Mouse (Mus musculus) heart, postnatal 14 days (tissue): ENCODE results near the gene Fgfr1op2. TPM values are rescaled to one million over a fixed set of nuclear protein-coding genes. Genes with fewer than 3 reads are reported as not detected.
"Not testable (repeated sequence)": the region's sequence is repeated elsewhere in the genome, so short reads cannot be mapped to it uniquely, and the experiment has no call there.

Experiments used
- DNase-seq, 2 experiments: peaks; one replicate each; pipeline ENCODE4 v3.0.0; 2021 to 2022
- intact Hi-C: fragments of 180-260 bp; cut with DNase I; formaldehyde crosslinking; loops from one replicate; pipeline ENCODE4 v1.15.1; 2025
- long read RNA-seq, 2 experiments: library from polyadenylated mRNA; stranded (forward); transcript quantifications; one replicate each; pipeline ENCODE4 v2.0.0; 2021
- total RNA-seq, 2 experiments: library from RNA; stranded (reverse); gene quantifications; 2 replicates each; pipeline ENCODE4 v1.2.3; 2021

Fgfr1op2 gene
- 10 to 100 TPM; 56.4 to 61.4 TPM for total RNA-seq
- long read RNA-seq, experiment 1, transcript Fgfr1op2-203 (6 exons, 2,766 nt): major isoform, 69 of 151 reads
- long read RNA-seq, experiment 1, transcript Fgfr1op2-204 (7 exons, 2,880 nt): minor isoform, 51 of 151 reads
- long read RNA-seq, experiment 1, transcript Fgfr1op2-202 (5 exons, 918 nt): minor isoform, 23 of 151 reads
- long read RNA-seq, experiment 1, partial matches to known transcripts: 2 of 151 reads
- long read RNA-seq, experiment 1, other reads (novel, unspliced or antisense): 6 of 151 reads
- long read RNA-seq, experiment 2, transcript Fgfr1op2-204 (7 exons, 2,880 nt): minor isoform, 58 of 132 reads
- long read RNA-seq, experiment 2, transcript Fgfr1op2-202 (5 exons, 918 nt): minor isoform, 8 of 132 reads
- long read RNA-seq, experiment 2, transcript Fgfr1op2-203 (6 exons, 2,766 nt): major isoform, 59 of 132 reads
- long read RNA-seq, experiment 2, partial matches to known transcripts: 0 of 132 reads
- long read RNA-seq, experiment 2, other reads (novel, unspliced or antisense): 7 of 132 reads

DNA sequence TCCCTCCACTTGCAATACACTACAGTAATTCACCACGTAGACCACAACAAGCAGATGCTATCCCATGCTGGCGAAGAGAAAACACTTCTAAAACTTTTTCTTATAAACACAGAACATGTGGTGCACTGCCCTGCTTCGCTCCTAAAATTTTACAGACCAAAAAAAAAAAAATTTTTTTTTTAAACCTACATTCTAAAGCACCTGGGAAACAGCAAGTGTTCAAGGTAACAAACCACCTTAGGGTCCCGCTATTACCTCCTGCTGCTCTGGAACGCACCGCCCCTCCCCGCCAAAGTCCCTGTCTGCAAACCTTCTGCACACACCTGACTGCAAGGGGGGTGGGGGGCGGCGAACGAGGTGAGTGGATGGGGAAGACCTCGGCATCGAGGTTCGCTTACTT lies at the start of gene Fgfr1op2:
Gene Fgfr1op2, plus strand, starts transcription at position 301 of the 400 bp plus-strand sequence.
- DNase-seq: no peak
- intact Hi-C loops: loop anchor here (2.0 kb wide), 1 partner anchor 74 kb away; the partner anchor contains the start of gene Itpr2

DNA sequence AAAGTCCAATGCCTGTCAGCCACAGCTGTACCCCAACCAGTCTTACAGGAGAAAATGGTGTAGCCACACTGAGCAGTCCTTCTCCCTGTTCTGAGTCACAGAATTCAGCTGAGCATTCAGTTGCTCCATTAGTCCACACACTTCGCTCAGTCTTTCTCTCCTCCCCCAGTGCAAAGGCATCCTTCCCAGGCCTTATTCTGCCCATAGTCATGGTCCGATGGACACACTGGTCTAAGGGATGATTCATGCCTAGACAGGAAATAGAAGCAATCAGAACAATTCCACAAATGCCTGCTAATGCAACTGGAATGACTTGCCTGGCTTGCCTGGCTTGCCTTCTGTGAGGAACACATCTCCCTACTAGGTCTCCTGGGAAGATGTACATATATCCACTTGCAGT lies 49.5 kb upstream of the Fgfr1op2 start:
- intact Hi-C loops: no loop called here
- no peak for DNase-seq

DNA sequence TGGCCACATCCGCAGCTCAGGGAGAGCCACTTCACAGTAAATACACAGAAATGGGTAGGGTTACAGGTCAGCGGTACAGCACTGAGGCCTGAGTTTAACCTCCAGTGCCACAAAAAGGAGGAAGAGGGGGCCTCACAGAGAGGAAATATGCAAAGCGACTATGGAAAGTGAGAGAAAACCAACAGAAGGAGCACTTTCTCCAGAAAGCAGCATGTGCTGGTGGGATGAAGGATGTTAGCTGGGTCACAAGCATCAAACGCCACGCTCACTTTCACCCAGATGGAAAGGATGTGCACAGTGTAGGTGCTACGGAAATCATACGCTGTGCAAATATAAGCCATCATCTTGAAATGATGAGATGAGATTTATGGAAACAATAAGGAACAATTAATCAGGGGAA lies 46.6 kb upstream of the Fgfr1op2 start:
- no peak for DNase-seq
- intact Hi-C loops: no loop called here

DNA sequence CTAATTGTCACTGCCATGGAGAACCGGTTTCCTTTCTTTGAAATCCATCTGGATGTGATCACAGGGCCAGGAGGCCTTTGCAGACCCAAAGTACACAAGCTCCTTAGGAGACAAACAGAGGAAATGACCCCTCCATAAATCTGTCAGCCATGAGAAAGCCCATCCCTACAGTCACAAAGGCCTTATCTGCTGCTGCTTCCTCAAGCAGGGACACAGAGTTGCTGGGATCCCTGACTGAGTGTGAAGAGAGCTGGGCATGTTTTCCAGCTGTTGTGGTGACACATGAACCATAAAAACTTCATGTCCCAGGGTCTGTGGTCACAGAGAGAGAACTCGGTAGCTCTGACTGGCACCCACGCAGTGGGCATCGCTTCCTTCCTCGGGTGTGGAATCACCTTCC lies 46.2 kb upstream of the Fgfr1op2 start:
- peak in 1 of 2 experiments; percentile 19 for DNase-seq
- intact Hi-C loops: no loop called here

DNA sequence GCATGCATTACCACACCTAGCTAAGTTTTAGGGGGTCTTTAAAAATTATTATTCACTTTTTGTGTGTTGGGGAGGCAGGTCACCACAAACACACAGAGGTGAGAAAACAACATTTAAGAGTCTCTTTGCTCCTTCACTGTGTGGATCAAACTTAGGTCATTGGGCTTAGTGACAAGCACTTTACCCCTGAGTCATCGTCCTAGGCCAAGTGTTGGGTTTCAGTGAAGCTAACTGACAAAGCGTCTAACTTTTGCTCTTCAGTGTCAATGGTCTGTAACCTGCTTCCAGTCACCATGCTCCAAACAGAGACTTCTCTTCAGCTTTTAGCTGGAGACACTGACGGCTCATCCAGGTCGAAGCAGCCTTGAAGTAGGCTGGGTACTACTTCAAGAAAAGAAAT lies 43.9 kb upstream of the Fgfr1op2 start:
- intact Hi-C loops: no loop called here

DNA sequence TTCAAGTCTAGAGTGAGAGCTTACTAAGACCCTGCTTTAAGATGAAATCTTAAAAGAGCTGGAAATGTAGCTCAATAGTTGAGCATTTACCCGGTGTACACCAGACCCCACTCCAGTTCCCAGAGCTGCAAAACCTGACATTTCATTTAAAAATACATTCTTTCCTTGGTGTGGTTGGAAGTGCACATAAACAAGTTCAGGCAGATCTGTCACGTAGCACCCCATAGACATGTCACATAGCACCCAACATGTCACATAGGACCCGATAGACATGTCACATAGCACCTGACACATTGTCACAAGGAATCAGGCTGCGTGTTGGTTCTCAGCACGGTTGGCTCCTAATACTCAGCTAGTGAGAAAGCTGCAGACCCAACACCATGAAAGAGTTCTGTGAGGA lies 41.5 kb upstream of the Fgfr1op2 start:
- no peak for DNase-seq
- intact Hi-C loops: no loop called here

More for the DNA sequence above, 43.9 kb upstream of the Fgfr1op2 start:
- no peak for DNase-seq

DNA sequence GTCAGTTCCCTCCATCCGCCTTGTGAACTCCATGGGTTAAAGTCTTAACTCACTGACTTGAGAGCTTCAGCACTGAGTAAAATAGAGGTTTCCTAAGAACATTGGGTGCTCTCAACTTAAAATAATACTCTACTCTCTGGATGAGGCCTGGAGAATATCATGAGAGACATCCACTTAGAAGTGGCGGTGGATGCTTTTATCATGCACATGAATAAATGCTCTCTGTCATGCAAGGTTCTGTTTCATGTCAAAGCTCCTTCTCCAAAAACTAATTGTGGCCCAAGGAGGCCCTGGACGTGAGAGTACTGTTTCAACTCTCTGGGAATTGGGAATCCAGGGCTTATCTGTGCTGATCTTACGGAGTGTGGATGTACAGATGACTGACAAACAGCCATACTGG lies 39.9 kb upstream of the Fgfr1op2 start:
- intact Hi-C loops: no loop called here
- no peak for DNase-seq

DNA sequence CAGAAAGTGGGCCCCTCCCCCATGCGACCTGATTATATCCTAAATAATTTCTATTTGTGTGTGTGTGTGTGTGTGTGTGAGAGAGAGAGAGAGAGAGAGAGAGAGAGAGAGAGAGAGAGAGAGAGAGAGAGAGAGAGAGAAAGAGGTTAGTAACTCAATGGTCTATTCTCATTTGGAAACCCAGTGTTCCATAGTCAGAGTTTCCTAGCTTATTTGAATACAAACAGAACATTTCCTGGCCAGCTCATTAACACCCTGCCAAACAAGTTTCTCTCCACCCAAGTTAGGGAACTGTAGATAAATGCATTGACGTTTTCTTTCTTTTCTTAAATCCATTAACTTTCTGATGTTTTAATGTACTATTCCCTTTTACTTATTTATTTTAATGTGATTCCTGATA lies 38.9 kb upstream of the Fgfr1op2 start:
- no peak for DNase-seq
- intact Hi-C loops: no loop called here

DNA sequence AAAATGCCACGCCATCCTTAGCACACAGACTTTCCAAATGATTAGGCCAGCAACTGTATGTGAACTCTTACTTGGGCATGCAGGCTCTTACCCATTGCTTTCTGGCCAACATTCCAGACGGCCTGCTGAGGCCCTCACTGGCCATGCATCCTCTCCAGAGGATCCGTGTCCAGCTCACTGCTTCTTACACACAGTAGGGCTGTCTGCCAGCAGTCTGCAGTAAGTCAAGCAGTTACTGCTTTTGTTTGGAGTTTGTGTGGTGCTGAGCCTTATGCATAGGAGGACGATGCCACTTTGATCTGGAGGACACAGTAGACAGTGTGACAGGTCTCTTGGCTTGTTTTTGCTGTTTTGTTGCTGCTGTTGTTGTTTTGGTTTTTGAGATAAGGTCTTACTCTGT lies 38.3 kb upstream of the Fgfr1op2 start:
- peak; percentile 14 to 32 for DNase-seq
- intact Hi-C loops: no loop called here

DNA sequence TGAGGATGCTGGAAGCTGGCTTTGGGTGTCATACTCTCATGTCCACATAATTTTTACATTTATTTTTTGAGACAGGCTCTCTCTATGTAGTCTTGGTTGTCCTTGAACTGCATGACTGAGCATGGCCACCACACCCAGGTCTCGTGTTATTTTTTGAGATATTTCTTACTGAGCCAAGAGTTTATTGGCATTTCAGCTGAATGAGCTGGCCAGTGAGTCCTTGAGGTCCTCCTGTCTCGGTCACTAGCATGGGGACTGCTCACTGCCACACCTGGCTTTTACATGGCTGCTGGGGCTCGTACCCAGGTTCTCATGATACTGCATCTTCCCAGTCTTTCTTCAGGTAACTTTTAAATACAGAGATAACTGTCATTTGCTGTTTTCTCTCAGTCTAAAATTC lies 36.6 kb upstream of the Fgfr1op2 start:
- no peak for DNase-seq
- intact Hi-C loops: no loop called here

DNA sequence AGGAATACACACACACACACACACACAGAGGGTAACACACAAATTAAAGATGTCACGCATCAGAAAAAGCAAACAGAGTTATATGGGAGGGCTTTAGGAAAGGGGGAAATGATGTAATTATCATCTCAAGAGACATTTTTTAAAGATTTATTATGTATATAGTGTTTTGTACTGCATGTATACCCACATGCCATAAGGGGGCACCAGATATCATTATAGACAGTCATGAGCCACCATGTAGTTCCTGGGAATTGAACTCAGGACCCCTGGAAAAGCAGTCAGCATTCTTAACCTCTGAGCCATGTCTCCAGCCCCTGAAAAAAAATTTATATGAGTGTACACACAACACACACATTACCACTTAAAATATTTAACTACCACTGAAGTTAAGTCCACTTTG lies 32.4 kb upstream of the Fgfr1op2 start:
- intact Hi-C loops: no loop called here

DNA sequence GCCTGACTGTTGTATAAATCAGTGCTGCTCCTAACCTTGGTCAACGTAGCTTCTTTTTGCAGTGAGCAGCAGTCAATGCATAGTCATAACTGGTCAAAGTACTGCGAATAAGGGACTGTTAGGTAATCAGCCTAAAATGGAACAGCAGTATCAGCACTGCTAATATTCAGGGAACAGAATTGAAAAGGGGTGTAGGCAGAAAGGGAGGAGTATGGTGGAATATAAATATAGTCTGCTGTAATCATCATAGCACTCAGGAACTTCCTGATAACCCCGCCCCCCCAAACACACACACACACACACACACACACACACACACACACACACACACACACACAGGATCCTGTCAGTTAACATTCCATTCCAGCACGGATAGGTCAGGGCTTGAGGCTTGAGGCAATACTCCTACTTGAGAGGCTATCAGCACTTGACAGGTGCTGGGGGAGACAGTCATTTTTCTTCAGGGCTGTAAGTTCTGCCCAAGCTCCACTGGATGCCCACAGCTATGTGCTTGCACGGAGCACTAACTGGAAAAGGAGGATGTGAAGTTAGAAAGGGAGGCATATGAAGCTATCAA lies 31.6 kb upstream of the Fgfr1op2 start:
- intact Hi-C loops: no loop called here
- peak in 1 of 2 experiments; percentile 25 for DNase-seq

More for the DNA sequence above, 32.4 kb upstream of the Fgfr1op2 start:
- DNase-seq: no peak

DNA sequence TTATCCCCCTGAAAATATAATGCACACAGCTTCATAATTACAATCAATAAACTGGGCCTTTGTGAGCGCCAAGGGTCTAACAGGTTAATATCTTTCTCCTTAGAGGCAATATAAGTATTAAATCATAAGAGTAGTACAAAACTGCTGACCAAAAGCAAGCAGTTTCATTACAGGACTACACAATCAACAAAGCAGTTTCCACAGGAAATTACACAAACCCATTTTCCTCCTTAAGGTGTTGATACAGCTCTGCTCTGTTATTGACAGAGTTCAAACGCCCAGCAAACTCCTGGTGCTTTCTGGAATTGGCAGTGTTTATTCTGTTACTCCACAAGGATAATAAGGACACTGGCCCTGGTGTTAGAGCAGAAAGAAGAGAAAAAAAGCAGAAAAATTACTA lies 26.6 kb upstream of the Fgfr1op2 start:
- intact Hi-C loops: loop anchor here (5.0 kb wide), 1 partner anchor 138 kb away; no protein-coding TSS in a partner anchor
- no peak for DNase-seq

DNA sequence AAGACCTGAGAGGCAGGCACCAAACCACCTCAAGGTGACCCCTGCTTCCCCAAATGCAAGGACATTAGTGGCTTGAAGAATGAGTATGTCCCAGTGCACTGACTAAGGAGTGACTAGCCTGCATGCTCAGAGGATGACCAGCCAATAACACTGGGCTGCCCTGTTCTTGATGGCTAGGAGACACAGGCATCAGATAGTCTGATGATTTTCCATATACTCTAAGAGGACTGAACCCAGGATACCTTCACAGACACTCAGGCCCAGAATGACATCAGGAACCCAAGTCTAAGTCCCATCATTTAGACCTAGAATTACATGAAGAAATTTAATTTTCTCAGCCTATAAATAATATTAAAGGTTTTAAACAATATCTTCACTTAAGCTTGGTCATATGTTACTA lies 25.7 kb upstream of the Fgfr1op2 start:
- intact Hi-C loops: loop anchor here (5.0 kb wide), 1 partner anchor 139 kb away; no protein-coding TSS in a partner anchor
- DNase-seq: no peak

DNA sequence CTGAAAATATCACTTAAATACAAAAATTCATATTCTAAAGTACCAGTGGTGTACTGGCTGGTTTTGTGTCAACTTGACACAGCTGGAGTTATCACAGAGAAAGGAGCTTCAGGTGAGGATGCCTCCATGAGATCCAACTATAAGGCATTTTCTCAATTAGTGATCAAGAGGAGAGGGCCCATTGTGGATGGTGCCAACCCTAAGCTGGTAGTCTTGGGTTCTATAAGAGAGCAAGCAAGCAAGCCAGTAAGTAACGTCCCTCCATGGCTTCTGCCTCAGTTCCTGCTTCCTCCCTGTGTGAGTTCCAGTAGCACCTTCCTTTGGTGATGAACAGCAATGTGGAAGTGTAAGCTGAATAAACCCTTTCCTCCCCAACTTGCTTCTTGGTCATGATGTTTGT lies 14.5 kb upstream of the Fgfr1op2 start:
- intact Hi-C loops, DNase-seq: not testable (repeated sequence)

DNA sequence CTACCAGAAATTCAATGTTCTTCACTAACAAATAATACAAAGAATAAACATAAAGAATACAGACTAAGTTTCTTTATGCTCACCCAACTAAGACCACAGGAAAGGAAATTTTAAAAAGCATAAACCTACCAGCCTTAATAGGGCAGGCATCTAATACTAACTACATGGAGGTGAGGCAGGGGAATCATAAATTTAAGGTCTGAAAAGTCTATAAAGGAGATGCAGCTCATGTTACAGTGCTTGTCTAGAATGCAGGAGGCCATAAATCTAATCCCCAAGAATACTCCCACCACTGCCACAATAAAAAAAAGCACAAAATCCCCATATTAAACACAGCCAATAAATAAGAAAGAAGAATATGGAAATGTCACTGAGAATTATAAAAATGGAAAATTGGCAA lies 4.9 kb upstream of the Fgfr1op2 start:
- no peak for DNase-seq
- intact Hi-C loops: no loop called here

DNA sequence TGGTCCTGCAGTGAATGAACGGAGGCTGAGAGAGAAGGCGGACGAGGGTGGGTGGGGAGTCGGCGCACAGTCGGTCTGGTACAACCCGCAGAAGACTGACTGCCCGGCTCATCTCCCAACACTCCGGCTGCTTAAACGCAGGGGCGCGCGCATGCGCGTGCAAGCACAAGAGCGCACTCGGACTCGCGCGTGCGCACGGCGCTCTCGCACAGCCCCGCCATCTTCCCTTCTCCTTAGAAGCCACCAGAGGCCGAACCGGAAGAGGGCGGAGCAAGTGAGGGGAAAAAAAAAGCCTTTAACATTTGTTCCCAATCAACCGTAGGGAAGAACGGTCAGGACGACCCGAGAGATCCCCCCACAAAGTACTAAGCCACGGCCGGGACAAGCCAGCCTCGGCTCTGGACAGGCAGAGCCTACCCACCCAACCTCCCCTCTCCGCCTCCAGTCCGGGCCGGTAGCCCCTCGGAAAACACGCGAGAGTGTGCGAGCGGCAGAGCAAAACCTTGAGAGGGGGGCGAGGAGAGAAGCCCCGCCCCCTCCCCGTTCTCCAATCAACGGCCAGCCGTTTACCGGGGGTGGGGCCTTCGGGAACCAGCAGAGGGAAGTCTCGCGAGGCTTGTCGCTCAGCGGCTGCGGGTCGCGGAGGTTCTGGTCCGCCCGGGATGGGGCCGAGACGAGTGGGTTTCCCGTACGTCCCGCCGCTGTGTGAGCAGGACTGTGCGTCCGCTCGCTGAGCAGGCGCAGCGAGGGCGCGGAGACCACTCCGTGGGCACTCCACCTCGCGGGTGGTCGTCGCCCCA lies 507 bp downstream of the Fgfr1op2 start, which contains the start of gene Ints13:
Gene Ints13, minus strand, starts transcription at position 526 of the 800 bp plus-strand sequence.
- DNase-seq: peak; percentile 97 to 98
- intact Hi-C loops: loop anchor here (2.0 kb wide), 1 partner anchor 75 kb away; the partner anchor contains the start of gene Itpr2

DNA sequence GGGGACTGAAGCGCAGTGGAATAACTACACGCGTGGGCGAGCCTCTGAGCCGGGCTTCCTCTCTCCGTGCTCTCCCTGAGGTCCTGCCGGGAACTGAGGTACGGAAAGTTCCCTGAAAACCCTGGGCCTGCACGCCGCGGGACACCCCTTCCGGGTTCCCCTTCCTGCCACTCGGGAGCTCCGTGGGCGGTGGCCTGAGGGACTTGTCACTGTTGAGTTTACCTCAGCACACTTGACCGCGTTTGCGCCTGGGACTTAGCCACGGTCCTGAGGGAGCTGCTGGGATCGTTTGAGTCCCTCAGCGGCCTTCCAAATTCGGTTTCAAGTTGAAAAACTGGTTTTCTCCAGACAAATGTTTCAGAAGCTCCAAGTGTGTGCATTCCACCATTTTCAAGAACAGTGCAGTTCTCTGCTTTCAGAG lies 1.1 kb downstream of the Fgfr1op2 start:
- peak; percentile 76 to 78 for DNase-seq
- intact Hi-C loops: no loop called here

DNA sequence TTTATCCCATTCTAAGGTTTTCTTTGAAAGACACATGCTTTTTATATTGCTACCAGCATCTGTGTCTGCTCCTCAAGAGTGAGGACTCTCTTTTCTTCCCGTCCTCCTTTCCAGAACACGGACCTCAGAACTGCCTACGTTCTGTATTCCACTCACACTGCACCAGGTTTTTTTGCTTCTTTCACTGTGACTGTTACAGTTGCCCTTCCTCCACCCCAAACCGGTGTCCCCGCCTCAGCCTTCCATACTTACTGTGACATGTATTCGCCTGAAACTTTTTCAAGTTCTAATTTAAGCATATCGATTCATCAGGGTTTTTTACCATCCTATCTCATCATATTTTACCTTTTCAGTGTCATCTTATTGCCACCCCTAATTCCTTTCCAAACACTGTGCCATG lies 1.6 kb downstream of the Fgfr1op2 start:
- DNase-seq: peak in 1 of 2 experiments; percentile 23
- intact Hi-C loops: no loop called here

DNA sequence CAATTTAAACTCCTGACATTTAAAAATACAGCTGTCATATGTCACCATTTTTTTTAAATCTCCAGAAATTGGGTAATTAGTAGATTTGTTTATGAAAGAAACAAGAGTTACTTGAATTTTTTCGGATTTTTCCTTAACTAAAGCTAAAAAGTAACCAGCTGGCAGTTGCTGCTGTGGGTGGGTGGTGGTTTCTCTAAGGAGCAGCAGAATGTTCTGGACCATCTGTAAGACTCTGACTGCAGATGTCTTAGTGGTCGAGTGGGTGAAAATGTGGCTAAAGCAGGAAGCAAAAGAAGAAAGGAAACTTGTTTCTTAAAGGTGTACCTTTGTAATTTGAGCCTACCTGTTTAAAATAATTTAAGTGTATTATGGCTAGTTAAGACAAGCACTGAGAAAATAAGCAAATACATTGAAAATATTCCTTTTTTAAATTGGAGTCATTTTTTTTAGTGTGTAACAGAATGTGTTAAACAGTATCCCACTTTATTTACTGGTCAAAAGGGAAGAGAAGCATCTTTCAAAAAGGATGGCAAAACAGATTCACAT lies 3.5 kb downstream of the Fgfr1op2 start:
- intact Hi-C loops: no loop called here

More for the DNA sequence above, 3.5 kb downstream of the Fgfr1op2 start:
- no peak for DNase-seq
